Mouse (Mus musculus) gastrocnemius, adult 18-20 months (tissue): ENCODE results near the gene Acsbg1. TPM values are rescaled to one million over a fixed set of nuclear protein-coding genes. Genes with fewer than 3 reads are reported as not detected.

Source experiments
- microRNA-seq: library from miRNA; unstranded; fragments of <30 nt; microRNA quantifications from one replicate; pipeline ENCODE4 v1.2.0, GENCODE M21; 2021
- total RNA-seq, 2 experiments: library from RNA; stranded (reverse); gene quantifications; 2 replicates each; pipeline ENCODE4 v1.2.3; 2021

Acsbg1 gene
- total RNA-seq, 2 experiments from 2014 or later: 0.14 to 0.57 TPM

Small RNA genes within 50 kb of the gene (microRNA-seq; reads per million reads assigned to microRNA genes)
- not detected for gene Mir5710

Other genes starting within 250 kb of the Acsbg1 start
- gene Dmxl2, start 160.2 kb downstream of the Acsbg1 start, total RNA-seq: 1 to 10 TPM; 2.4 to 3.1 TPM
- gene Sh2d7, start 122.9 kb downstream of the Acsbg1 start, total RNA-seq: not detected
- 100 to 1,000 TPM; 111 to 121 TPM for gene Cib2, start 101.7 kb downstream of the Acsbg1 start, total RNA-seq
- 100 to 1,000 TPM; 491 to 527 TPM for gene Idh3a, start 75.5 kb downstream of the Acsbg1 start, total RNA-seq
- 100 to 1,000 TPM in 1 of 2 experiments, 10 to 100 TPM in 1; 60.1 to 115 TPM for gene Dnaja4, start 37.0 kb upstream of the Acsbg1 start, total RNA-seq
- gene Wdr61, start 72.6 kb upstream of the Acsbg1 start, total RNA-seq: 10 to 100 TPM; 19.0 to 21.6 TPM
- gene Crabp1, start 102.9 kb upstream of the Acsbg1 start, total RNA-seq: under 1 TPM; 0.80 to 0.88 TPM
- gene Ireb2, start 201.9 kb upstream of the Acsbg1 start, total RNA-seq: 10 to 100 TPM; 16.6 to 17.7 TPM